Mouse (Mus musculus) C2C12 (cell line): ENCODE data around the gene Lrrtm3.

Experiments
- CTCF ChIP-seq: IDR thresholded peaks from one replicate; pipeline ENCODE4 v1.5.1; 2011; ENCODE audit not compliant: control insufficient read depth, insufficient read depth, insufficient read length
- MAX ChIP-seq: IDR thresholded peaks from one replicate; pipeline ENCODE4 v1.6.1; 2011; ENCODE audit warnings: mild to moderate bottlenecking, control low read depth
- MYOG ChIP-seq: IDR thresholded peaks from one replicate; pipeline ENCODE4 v1.6.1; 2011; ENCODE audit not compliant: control insufficient read depth, insufficient read length; ENCODE audit errors: extremely low read depth

- no peak for TF ChIP-seq MYOG
- TF ChIP-seq MAX, result no peak
- no peak for TF ChIP-seq CTCF
Measured at GRCm38 (mm10) chr10:64041218-64041617, 48.9 kb downstream of the Lrrtm3 start.
